Mouse (Mus musculus) heart, adult 2 months (tissue): ENCODE data around the gene Ssbp4. TPM values are rescaled to one million over a fixed set of nuclear protein-coding genes. Genes with fewer than 3 reads are reported as not detected.

Experiments
- DNase-seq, 2 experiments: peaks; one replicate each; pipeline ENCODE4 v3.0.0; 2021
- H3K27ac ChIP-seq: fragments of 200-600 bp; 2 replicates; pipeline ENCODE4 v1.8.1; 2022
- H3K27me3 ChIP-seq: fragments of 200-500 bp; 2 replicates; pipeline ENCODE4 v1.6.1; 2012; ENCODE audit warnings: mild to moderate bottlenecking, low read length, inconsistent platforms, mixed read lengths; ENCODE audit not compliant: control insufficient read depth, insufficient read depth
- H3K36me3 ChIP-seq: fragments of 200-500 bp; 2 replicates; pipeline ENCODE4 v1.6.1; 2012; ENCODE audit warnings: low read length, inconsistent platforms; ENCODE audit not compliant: control insufficient read depth, insufficient read depth
- H3K4me1 ChIP-seq: fragments of 200-500 bp; 2 replicates; pipeline ENCODE4 v1.6.1; 2011; ENCODE audit warnings: low read length; ENCODE audit not compliant: control insufficient read depth, insufficient read depth
- H3K4me3 ChIP-seq: fragments of 200-600 bp; 2 replicates; pipeline ENCODE4 v1.8.1; 2022
- H3K79me2 ChIP-seq: fragments of 200-500 bp; replicated peaks from 2 replicates; pipeline ENCODE4 v1.6.1; 2012; ENCODE audit warnings: mild to moderate bottlenecking, inconsistent platforms, low read length, moderate library complexity, mixed read lengths; ENCODE audit not compliant: control insufficient read depth, insufficient read depth
- H3K9ac ChIP-seq: fragments of 200-500 bp; 2 replicates; pipeline ENCODE4 v1.6.1; 2012; ENCODE audit warnings: low read depth, mild to moderate bottlenecking, control low read depth, inconsistent platforms, low read length, mixed read lengths
- CTCF ChIP-seq: fragments of 200-600 bp; IDR thresholded peaks from 2 replicates; pipeline ENCODE4 v1.8.1; 2022; ENCODE audit warnings: antibody characterized with exemption, mild to moderate bottlenecking, moderate library complexity
- EP300 ChIP-seq: fragments of 200-500 bp; IDR thresholded peaks from 2 replicates; pipeline ENCODE4 v1.6.1; 2011; ENCODE audit warnings: low read depth, low read length, control low read depth; ENCODE audit not compliant: insufficient read depth
- POLR2A ChIP-seq: fragments of 200-500 bp; IDR thresholded peaks from 2 replicates; pipeline ENCODE4 v1.6.1; 2011; ENCODE audit warnings: mild to moderate bottlenecking, low read depth, low read length, control low read depth; ENCODE audit not compliant: insufficient read depth
- WGBS: fragments of 180-500 bp; shearing (Covaris S2); methylation state at CpG from one replicate; pipeline ENCODE4 v1.1.7; 2018; 5-methylcytosine and 5-hydroxymethylcytosine counted together
- intact Hi-C: fragments of 180-260 bp; cut with DNase I; formaldehyde crosslinking; loops from one replicate; pipeline ENCODE4 v1.15.1; 2025
- polyA plus RNA-seq: library from polyadenylated mRNA; depleted of rRNA; stranded (reverse); fragments of >200 nt; gene quantifications from 2 replicates; pipeline ENCODE4 v1.2.3, GENCODE M21; 2012
- total RNA-seq, 2 experiments: library from RNA; stranded (reverse); gene quantifications; 2 replicates each; pipeline ENCODE4 v1.2.3; 2021

Ssbp4 gene
- total and polyA plus RNA-seq, 3 experiments = 34.6 to 72.8 (median 35.8) TPM

DNA sequence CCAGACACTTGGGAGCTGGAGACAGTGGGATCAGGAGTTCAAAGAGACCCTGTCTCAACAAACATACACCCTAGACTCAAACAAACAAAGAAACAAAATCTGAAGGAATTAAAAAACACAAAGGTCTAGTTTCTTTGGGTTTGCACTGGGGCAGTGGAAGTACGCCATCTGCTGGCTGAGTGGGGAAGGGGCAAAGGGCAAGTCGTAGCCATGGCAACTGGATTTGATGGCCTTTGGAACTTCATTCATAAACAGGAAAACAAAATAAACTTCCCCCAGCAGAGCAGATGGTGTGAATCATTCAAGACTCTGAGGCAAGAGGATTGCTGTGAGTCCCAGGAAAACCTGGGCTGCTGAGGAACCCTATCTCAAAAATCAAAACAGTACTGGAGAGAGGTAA lies 44.6 kb upstream of the Ssbp4 start:
- TF ChIP-seq EP300 (peak; percentile 69; the same call in 1 of the 2 replicates), CTCF (peak; percentile 93), POLR2A (0 out of 2 replicates have a peak, but pooled peaks have one; percentile 8)
- H3K27ac ChIP-seq = no peak overlapping the region
- H3K9ac ChIP-seq = no peak overlapping the region
- peaks cover 13% of the 10 kb centered on the region for H3K4me1 ChIP-seq
- H3K27me3 ChIP-seq = no peaks in the 10 kb centered on the region
- no peak overlapping the region for H3K4me3 ChIP-seq
- intact Hi-C loops = loop anchor here (1.0 kb wide), 2 partner anchors 24 to 41 kb away; no protein-coding TSS in a partner anchor
- WGBS = 61% methylated on average over 2 of the region's 2 CpGs
- peak; percentile 59 to 74 for DNase-seq
- H3K79me2 ChIP-seq = no peaks in the 10 kb centered on the region
- H3K36me3 ChIP-seq = peaks cover 5% of the 10 kb centered on the region

DNA sequence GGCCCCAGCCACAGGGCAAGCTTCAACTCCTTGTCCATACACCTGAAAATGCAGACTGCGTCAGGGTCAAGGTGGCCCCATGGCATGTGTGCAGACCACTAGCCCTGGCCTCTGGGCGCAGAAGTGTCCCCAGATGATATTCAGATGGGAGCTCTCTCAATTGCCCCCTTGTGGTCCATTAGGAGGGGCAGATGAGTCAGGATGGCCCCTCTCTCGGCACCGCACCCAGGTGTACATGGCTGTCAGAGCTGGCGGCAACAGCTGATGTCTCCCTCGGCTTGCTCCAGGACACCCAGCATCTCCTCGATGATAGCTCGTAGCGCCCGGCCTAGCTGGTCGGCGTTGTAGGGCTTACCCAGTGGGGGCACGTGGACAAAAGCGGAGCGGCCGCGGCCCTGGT lies 41.7 kb upstream of the Ssbp4 start:
- TF ChIP-seq POLR2A (no peak), CTCF (0 out of 2 replicates have a peak, but pooled peaks have one; percentile 12), EP300 (no peak)
- H3K79me2 ChIP-seq = no peaks in the 10 kb centered on the region
- H3K27me3 ChIP-seq = no peaks in the 10 kb centered on the region
- H3K9ac ChIP-seq = no peak overlapping the region
- intact Hi-C loops = no loop called here
- peaks cover 5% of the 10 kb centered on the region for H3K36me3 ChIP-seq
- WGBS = 96% methylated on average over 17 of the region's 17 CpGs
- no peak overlapping the region; the same call in none of the 2 replicates for H3K27ac ChIP-seq
- H3K4me1 ChIP-seq = peaks cover 32% of the 10 kb centered on the region
- no peak overlapping the region for H3K4me3 ChIP-seq
- no peak for DNase-seq

DNA sequence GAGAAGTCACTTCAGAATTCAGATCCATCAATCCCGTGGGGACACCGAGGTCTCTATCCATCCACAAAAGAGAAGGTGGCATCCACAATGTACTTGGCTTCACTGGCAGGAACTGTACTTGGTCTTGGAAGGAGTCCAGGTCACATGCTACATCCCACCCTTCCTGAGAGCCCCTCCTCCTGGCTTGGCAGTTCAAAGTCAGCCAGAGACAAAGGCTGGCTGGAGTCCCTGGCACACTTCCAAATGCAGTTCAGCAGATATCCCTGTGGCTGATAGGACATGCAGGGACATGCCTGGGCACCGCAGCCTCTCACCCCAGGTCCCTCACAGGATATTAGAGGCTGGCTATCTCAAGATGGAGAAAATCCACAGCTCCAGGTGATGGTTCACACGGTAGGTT lies 40.7 kb upstream of the Ssbp4 start:
- Histone ChIP-seq H3K4me1 (peaks cover 35% of the 10 kb centered on the region), H3K4me3 (no peak overlapping the region), H3K9ac (no peak overlapping the region), H3K27ac (peak overlapping the region; percentile 74), H3K27me3 (no peaks in the 10 kb centered on the region), H3K79me2 (no peaks in the 10 kb centered on the region), H3K36me3 (peaks cover 5% of the 10 kb centered on the region)
- TF ChIP-seq POLR2A (peak; percentile 55), EP300 (peak; percentile 98), CTCF (no peak)
- peak; percentile 85 to 90 for DNase-seq
- WGBS = 6% methylated on average over 4 of the region's 4 CpGs
- intact Hi-C loops = no loop called here

DNA sequence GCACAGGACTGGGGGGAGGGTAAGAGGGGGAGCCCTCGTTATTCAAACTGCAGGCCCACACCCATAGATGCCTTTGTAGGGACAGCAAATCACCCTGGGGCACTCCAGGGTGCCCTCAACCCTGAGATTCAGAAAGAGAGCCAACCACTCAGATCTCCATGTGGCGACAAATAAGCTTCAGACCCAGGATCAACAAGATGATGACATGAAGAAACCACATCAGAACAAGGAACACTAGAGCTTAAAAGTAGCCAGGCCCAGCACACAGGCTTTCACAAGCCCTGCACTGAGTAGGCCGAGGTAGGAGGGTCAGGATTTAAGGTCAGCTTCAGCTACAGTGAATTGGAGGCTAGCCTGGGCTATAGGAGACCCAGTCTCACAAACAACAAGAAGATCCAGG lies 40.2 kb upstream of the Ssbp4 start:
- Histone ChIP-seq H3K4me3 (no peak overlapping the region), H3K4me1 (peaks cover 35% of the 10 kb centered on the region), H3K79me2 (no peaks in the 10 kb centered on the region), H3K36me3 (peaks cover 5% of the 10 kb centered on the region), H3K27ac (peak overlapping the region; percentile 74), H3K27me3 (no peaks in the 10 kb centered on the region), H3K9ac (no peak overlapping the region)
- 51% methylated on average over 3 of the region's 3 CpGs for WGBS
- TF ChIP-seq POLR2A (no peak), EP300 (no peak), CTCF (no peak)
- no peak for DNase-seq
- intact Hi-C loops = no loop called here

DNA sequence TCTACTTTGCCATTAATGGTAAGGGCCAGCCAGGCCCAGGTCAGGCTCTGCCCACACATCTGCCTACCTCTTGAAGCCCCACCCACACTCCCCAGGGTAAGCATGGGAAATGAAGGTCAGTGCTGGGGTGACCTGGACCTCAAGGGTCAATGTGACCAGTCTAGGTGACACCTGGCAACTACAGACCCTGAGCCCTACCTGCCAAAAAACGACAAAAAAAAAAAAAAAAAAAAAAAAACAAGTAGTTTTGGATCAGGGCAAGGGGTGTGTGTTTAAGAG lies 39.4 kb upstream of the Ssbp4 start:
- TF ChIP-seq POLR2A = no peak
- TF ChIP-seq CTCF = no peak
- no peak for TF ChIP-seq EP300
- Histone ChIP-seq H3K4me1 (peaks cover 35% of the 10 kb centered on the region), H3K4me3 (no peak overlapping the region), H3K27ac (peak overlapping the region; percentile 74), H3K27me3 (no peaks in the 10 kb centered on the region), H3K36me3 (peaks cover 5% of the 10 kb centered on the region), H3K79me2 (no peaks in the 10 kb centered on the region), H3K9ac (no peak overlapping the region)
- DNase-seq = no peak
- intact Hi-C loops = no loop called here
- WGBS = 45% methylated on average over 1 of the region's 1 CpGs

DNA sequence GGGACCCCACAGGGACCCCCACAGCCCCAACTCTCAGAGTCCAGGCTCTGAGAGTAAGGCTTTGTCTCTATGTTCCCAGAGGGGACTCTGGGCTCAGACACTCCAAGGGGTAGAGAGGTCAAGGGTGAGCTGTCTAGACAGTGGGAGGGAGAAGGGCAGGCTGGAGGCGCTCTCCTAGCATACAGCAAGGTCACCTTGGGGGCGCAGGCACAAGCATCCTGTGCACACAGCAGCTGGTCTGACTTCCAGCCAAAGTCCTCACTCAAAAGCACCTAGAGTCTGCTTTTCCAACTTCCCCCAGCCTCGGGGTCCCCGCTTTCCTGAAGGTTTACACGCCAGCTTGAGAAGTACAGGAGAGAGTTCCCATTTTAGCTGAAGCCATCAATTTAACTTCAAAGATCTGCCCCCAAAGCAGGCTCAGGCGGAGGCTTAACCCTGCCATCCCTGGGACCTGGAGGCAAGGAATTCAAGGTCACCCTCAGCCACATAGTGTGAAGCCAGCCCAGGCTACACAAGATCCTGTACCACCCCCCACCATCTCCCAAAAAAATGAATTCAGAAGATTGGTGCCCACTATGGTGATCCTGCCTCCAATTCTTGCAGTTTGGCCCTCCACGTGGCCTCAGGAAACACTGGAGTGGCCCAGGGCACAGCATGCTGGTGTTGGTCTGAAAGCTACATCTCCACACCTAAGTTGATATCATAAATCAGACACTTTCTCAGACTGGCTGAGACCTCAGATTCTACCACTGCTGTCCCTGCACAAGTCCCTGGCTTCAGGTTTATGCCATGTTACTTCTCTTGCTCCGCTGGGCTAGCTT lies 38.9 kb upstream of the Ssbp4 start:
- peak; percentile 45 to 55 for DNase-seq
- Histone ChIP-seq H3K4me3 (no peak overlapping the region), H3K36me3 (peaks cover 5% of the 10 kb centered on the region), H3K4me1 (peaks cover 35% of the 10 kb centered on the region), H3K9ac (no peak overlapping the region), H3K27ac (peak overlapping the region; percentile 74), H3K27me3 (no peaks in the 10 kb centered on the region), H3K79me2 (no peaks in the 10 kb centered on the region)
- TF ChIP-seq POLR2A (no peak), CTCF (no peak), EP300 (no peak)
- intact Hi-C loops = no loop called here
- WGBS = 48% methylated on average over 8 of the region's 8 CpGs
